Mouse (Mus musculus) limb, embryonic 14.5 days (tissue): ENCODE results near the gene Arid5b. TPM values are rescaled to one million over a fixed set of nuclear protein-coding genes. Genes with fewer than 3 reads are reported as not detected.

Experiments
- ATAC-seq: fragments of 200-750 bp; cut with Nextera tagmentation; 2 replicates; pipeline ENCODE4 v1.8.0; 2017; ENCODE audit warnings: low read depth, moderate number of reproducible peaks, moderate TSS enrichment; ENCODE audit not compliant: low FRiP score
- DNase-seq: peaks from one replicate; pipeline ENCODE4 v3.0.0-alpha.2; 2015; ENCODE audit warnings: low spot score
- H3K27ac ChIP-seq: fragments of 300-500 bp; sonication (generic); replicated peaks from 2 replicates; pipeline ENCODE4 v1.5.1; 2014; ENCODE audit warnings: low read depth, mild to moderate bottlenecking, low read length, moderate library complexity, mixed read lengths
- H3K27me3 ChIP-seq: fragments of 300-500 bp; sonication (generic); 2 replicates; pipeline ENCODE4 v1.6.1; 2014; ENCODE audit warnings: low read length, mixed read lengths; ENCODE audit not compliant: control insufficient read depth, insufficient read depth
- H3K36me3 ChIP-seq: fragments of 300-500 bp; sonication (generic); 2 replicates; pipeline ENCODE4 v1.6.1; 2014; ENCODE audit warnings: mild to moderate bottlenecking, low read length, moderate library complexity, mixed read lengths; ENCODE audit not compliant: control insufficient read depth, insufficient read depth
- H3K4me1 ChIP-seq: fragments of 300-500 bp; sonication (generic); 2 replicates; pipeline ENCODE4 v1.6.1; 2014; ENCODE audit warnings: antibody characterized with exemption, low read length, mixed read lengths; ENCODE audit not compliant: control insufficient read depth, insufficient read depth
- H3K4me2 ChIP-seq: fragments of 300-500 bp; sonication (generic); replicated peaks from 2 replicates; pipeline ENCODE4 v1.6.1; 2014; ENCODE audit warnings: low read depth, mild to moderate bottlenecking, low read length, moderate library complexity; ENCODE audit not compliant: severe bottlenecking
- H3K4me3 ChIP-seq: fragments of 300-500 bp; sonication (generic); replicated peaks from 2 replicates; pipeline ENCODE4 v1.5.1; 2014; ENCODE audit warnings: low read length
- H3K9ac ChIP-seq: fragments of 300-500 bp; sonication (generic); 2 replicates; pipeline ENCODE4 v1.6.1; 2014; ENCODE audit warnings: mild to moderate bottlenecking, low read depth, low read length, moderate library complexity; ENCODE audit not compliant: severe bottlenecking
- H3K9me3 ChIP-seq: fragments of 300-500 bp; sonication (generic); 2 replicates; pipeline ENCODE4 v1.6.1; 2016; ENCODE audit warnings: low read length; ENCODE audit not compliant: control insufficient read depth
- POLR2A ChIP-seq: fragments of 200-500 bp; IDR thresholded peaks from 2 replicates; pipeline ENCODE4 v1.8.0; 2012; ENCODE audit warnings: inconsistent platforms, mild to moderate bottlenecking, moderate library complexity, borderline replicate concordance; ENCODE audit not compliant: insufficient read depth, insufficient read length; ENCODE audit errors: extremely low read depth
- WGBS: fragments of 180-500 bp; shearing (Covaris S2); extraction: QIAGEN DNeasy Blood & Tissue Kit; methylation state at CpG from one replicate; pipeline ENCODE4 v1.1.7; 2014; 5-methylcytosine and 5-hydroxymethylcytosine counted together
- polyA plus RNA-seq, 2 experiments: library from polyadenylated mRNA; depleted of rRNA in 1 of 2; stranded (reverse) in 1 of 2; unstranded in 1 of 2; fragments of >200 nt; fragmentation: Nextera tagmentation in 1 of 2; extraction: Ambion mirVana in 1 of 2; gene quantifications; 2 replicates each; pipeline versions ENCODE4 v1.2.1 to v1.2.3; 2012 to 2014

The Arid5b gene
- polyA plus RNA-seq, 2 experiments: 14.1 to 41.0 TPM

GRCm38 (mm10) chr10:68044864-68045263, 233.7 kb downstream of the Arid5b start:
- Histone ChIP-seq H3K9me3 (no peaks in the 10 kb centered on the region), H3K4me1 (no peaks in the 10 kb centered on the region), H3K4me2 (no peak overlapping the region), H3K4me3 (no peak overlapping the region), H3K9ac (no peak overlapping the region), H3K36me3 (no peaks in the 10 kb centered on the region), H3K27ac (no peak overlapping the region), H3K27me3 (no peaks in the 10 kb centered on the region)
- no peak for ATAC-seq
- DNase-seq: no peak
- WGBS: 81% methylated on average over 8 of the region's 8 CpGs
- no peak for TF ChIP-seq POLR2A

DNA sequence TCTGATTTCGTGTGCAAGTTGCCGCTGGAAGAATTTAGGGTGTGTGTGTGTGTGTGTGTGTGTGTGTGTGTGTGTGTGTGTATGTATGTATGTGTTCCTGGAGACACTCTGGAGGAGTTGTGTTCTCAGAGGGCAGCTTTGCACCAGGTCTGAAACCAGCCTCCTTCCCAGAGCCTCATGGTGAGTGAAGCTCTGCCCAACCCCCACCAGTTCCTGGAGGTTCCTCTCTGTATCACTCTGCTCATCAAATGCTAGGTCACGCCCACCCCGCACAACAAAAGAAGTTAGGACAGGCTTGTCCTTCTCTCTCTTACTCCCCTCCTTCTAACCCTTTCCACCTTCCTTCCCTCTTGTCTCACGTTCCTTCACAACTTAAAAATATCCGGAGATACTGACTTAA, 234.6 kb downstream of the Arid5b start:
- 50% methylated on average over 6 of the region's 6 CpGs for WGBS
- no peak for ATAC-seq

More for the DNA sequence above, 234.6 kb downstream of the Arid5b start:
- H3K4me1 ChIP-seq: no peaks in the 10 kb centered on the region
- no peaks in the 10 kb centered on the region for H3K9me3 ChIP-seq
- H3K9ac ChIP-seq: no peak overlapping the region
- no peak for TF ChIP-seq POLR2A
- no peaks in the 10 kb centered on the region for H3K27me3 ChIP-seq
- no peak for DNase-seq
- H3K4me2 ChIP-seq: no peak overlapping the region
- H3K27ac ChIP-seq: no peak overlapping the region
- no peak overlapping the region for H3K4me3 ChIP-seq
- no peaks in the 10 kb centered on the region for H3K36me3 ChIP-seq
